Mouse (Mus musculus): ENCODE data around the gene Sectm1b.
"Not testable (repeated sequence)": the region's sequence is repeated elsewhere in the genome, so short reads cannot be mapped to it uniquely, and the experiment has no call there.

Sectm1b gene

GRCm38 (mm10) chr11:121063379-121063778 is at the start of gene Sectm1b:
TSS of gene Sectm1b (minus strand) at chr11:121063569.
- no peak for DNase-seq

GRCm38 (mm10) chr11:121112091-121112775 is 48.9 kb upstream of the Sectm1b start:
- DNase-seq: peak; percentile 96

GRCm38 (mm10) chr11:121111601-121112000 is 48.2 kb upstream of the Sectm1b start:
- DNase-seq: peak; percentile 38 to 45

- DNase-seq: no peak
Measured at GRCm38 (mm10) chr11:121111051-121111450, 47.7 kb upstream of the Sectm1b start.

GRCm38 (mm10) chr11:121109986-121110385 is 46.6 kb upstream of the Sectm1b start:
- DNase-seq: peak; percentile 70 to 77

GRCm38 (mm10) chr11:121108061-121108460 is 44.7 kb upstream of the Sectm1b start:
- peak; percentile 24 to 29 for DNase-seq

- DNase-seq: not testable (repeated sequence)
Measured at GRCm38 (mm10) chr11:121107242-121107641, 43.9 kb upstream of the Sectm1b start.

- DNase-seq: no peak
Measured at GRCm38 (mm10) chr11:121101124-121101805, 37.9 kb upstream of the Sectm1b start.

GRCm38 (mm10) chr11:121100692-121101091 is 37.3 kb upstream of the Sectm1b start:
- DNase-seq: no peak

GRCm38 (mm10) chr11:121099762-121100161 is 36.4 kb upstream of the Sectm1b start:
- peak; percentile 10 to 18 for DNase-seq

- DNase-seq: no peak
Measured at GRCm38 (mm10) chr11:121092606-121093585, 29.5 kb upstream of the Sectm1b start.

GRCm38 (mm10) chr11:121090943-121091342 is 27.6 kb upstream of the Sectm1b start:
- DNase-seq: no peak

GRCm38 (mm10) chr11:121089756-121090546 is 26.6 kb upstream of the Sectm1b start:
- DNase-seq: no peak

- DNase-seq: no peak
Measured at GRCm38 (mm10) chr11:121088997-121089396, 25.6 kb upstream of the Sectm1b start.

GRCm38 (mm10) chr11:121086296-121086695 is 22.9 kb upstream of the Sectm1b start:
- no peak for DNase-seq

- no peak for DNase-seq
Measured at GRCm38 (mm10) chr11:121085181-121085580, 21.8 kb upstream of the Sectm1b start.

GRCm38 (mm10) chr11:121082857-121083500 is 19.6 kb upstream of the Sectm1b start:
- DNase-seq: peak; percentile 15 to 20

- no peak for DNase-seq
Measured at GRCm38 (mm10) chr11:121082250-121082649, 18.9 kb upstream of the Sectm1b start.

- no peak for DNase-seq
Measured at GRCm38 (mm10) chr11:121081120-121081519, 17.8 kb upstream of the Sectm1b start, which contains the start of gene Sectm1a. TSS of gene Sectm1a (minus strand) at chr11:121081220.

- DNase-seq: no peak
Measured at GRCm38 (mm10) chr11:121080330-121080729, 17.0 kb upstream of the Sectm1b start.

GRCm38 (mm10) chr11:121075655-121076054 is 12.3 kb upstream of the Sectm1b start:
- no peak for DNase-seq

GRCm38 (mm10) chr11:121069662-121070061 is 6.3 kb upstream of the Sectm1b start:
- not testable (repeated sequence) for DNase-seq
